Mouse (Mus musculus): ENCODE measurements around the gene Keap1. TPM values are rescaled to one million over a fixed set of nuclear protein-coding genes. Genes with fewer than 3 reads are reported as not detected.
A peak's percentile ranks its signal among the peaks of the same experiment; 100 is the strongest.
"Not testable (repeated sequence)": the region's sequence is repeated elsewhere in the genome, so short reads cannot be mapped to it uniquely, and the experiment has no call there.

The Keap1 gene
- total RNA-seq, 2 experiments from 2014 or later: 52.7 to 60.8 TPM

DNA sequence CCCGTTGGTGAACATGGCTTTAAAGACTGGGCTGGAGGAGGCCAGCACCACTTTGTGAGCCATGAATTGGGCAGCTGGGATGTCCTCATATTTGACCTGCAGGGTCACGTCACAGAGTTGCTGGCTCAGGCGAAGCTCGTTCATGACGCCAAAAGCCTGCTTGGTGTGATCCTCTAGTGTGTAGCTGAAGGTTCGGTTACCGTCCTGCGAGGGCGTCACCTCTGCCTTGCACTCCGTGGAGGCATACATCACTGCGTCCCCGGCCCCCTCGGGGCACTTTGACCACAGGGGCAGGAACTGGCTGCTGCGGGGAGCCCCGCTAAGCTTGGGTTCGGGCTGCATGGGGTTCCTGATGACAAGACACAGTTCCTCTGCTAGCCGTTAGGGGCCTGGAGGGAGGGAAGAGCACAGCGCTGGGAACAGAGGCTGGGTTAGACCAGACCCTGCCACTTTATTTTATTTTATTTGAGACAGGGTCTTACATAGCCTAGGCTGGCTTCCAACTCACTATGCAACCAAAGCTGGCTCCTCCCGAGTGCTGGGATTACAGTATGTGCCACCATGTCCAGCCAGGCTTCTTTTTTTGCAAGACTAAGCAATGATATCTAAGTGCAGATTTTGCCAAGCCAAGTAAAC, 1.7 kb downstream of the Keap1 start:
- intact Hi-C loops (cut with DNase I): loop anchor here (2.0 kb wide), 1 partner anchor 27 kb away; the partner anchor contains the start of gene Atg4d
- peak in 1 of 2 experiments; percentile 33 for DNase-seq (ENCODE audit: low spot score in 2 of 2)

DNA sequence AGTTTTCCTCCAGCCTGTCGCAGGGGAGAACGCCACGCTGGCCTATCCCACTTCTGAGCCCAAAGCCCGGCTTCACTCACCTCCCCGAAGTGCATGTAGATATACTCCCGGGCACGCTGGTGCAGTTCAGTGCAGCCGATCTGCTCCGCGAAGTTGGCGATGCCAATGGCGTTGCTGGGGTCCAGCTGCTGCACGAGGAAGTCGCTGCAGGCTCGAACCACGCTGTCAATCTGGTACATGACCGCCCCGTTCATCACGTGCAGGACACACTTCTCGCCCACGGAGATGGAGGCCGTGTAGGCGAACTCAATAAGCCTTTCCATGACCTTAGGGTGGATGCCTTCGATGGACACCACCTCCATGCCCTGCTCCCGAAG, 2.2 kb downstream of the Keap1 start:
- intact Hi-C loops (cut with DNase I): no loop called here
- DNase-seq (ENCODE audit: low spot score in 2 of 2): no peak

DNA sequence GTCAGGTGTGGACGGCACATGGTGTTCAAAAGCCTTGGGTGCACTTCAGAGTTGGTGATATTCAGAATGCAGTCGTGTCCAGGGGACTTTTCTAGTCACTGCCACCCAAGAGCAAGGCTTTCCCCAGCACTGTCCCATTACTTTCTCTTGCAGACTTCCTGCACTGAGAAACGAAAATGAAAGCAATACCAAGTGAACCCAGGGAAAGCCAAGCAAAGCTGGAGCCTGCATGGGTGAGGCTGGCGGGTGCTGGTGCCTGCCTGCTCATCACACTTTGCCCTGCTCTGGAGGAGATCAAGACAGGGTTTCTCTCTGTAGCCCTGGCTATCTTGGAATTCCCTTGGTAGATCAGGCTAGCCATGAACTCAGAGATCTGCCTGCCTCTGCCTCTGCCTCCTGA, 3.8 kb downstream of the Keap1 start:
- intact Hi-C loops (cut with DNase I): no loop called here
- DNase-seq (ENCODE audit: low spot score in 2 of 2): no peak

DNA sequence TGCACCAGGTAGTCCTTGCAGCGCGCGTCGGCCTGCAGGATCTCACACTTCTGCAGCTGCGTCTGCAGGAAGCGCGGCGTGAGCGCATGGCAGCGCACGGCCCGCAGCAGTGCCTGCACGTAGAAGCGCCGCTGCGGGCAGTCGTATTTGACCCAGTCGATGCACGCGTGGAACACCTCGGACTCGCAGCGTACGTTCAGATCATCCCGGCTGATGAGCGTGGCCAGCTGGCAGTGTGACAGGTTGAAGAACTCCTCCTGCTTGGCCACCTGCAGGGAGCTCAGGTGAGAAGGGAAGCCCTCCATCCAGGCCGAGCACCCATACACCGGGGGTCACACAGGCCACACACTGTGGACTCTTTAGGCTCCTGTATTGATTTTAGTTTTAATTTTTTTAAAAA, 5.4 kb downstream of the Keap1 start:
- no peak for DNase-seq (ENCODE audit: low spot score in 2 of 2)
- intact Hi-C loops (cut with DNase I): no loop called here

DNA sequence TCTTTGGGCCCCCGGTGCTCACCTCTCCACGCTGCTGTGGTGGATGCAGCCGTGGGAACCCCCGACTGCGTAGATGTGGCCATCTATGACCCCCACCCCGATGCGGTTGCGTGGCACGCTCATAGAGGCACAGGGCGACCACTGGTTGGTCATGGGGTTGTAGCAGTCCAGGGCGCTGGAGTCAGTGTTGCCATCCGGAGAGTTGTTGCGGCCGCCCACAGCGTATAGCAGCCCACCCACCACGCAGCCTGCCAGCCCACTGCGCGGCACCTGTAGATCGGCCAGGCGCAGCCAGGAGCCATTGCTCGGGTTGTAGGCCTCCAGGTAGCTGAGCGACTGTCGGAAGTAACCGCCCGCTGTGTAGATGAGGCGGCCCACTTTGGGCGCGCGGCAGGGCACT, 5.8 kb downstream of the Keap1 start:
- DNase-seq (ENCODE audit: low spot score in 2 of 2): no peak
- intact Hi-C loops (cut with DNase I): no loop called here

DNA sequence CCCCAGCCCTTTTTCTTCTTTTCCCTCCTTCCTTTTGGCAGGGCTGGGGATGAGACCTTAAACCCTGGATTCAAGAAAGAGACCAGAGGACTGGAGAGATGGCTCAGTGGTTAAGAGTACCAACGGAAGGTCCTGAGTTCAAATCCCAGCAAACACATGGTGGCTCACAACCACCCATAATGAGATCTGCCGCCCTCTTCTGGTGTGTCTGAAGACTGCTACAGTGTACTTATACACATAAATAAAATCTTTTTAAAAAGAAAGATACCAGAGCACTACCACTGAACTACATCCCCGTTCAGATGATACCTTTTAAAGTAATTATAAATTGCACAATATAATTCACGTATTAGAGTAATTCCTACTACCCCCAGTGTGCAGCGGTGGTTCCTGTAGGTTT, 6.3 kb downstream of the Keap1 start:
- intact Hi-C loops (cut with DNase I): no loop called here
- no peak for DNase-seq (ENCODE audit: low spot score in 2 of 2)

DNA sequence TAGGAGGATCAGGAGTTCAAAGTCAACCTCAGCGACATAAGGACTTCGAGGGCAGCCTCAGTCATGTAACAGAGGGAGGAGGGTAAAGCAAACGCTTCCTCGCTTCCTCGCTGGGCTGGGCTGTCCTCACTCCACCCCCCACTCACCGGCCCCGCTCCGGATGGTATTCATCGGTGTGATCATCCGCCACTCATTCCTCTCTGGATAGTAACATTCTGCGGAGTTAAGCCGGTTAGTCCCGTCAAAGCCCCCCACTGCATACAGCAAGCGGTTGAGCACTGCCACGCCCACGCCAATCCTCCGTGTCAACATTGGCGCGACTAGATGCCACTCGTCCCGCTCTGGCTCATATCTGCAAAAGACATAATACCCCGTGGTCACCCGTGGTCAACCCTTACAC, 7.6 kb downstream of the Keap1 start:
- intact Hi-C loops (cut with DNase I): no loop called here
- DNase-seq (ENCODE audit: low spot score in 2 of 2): no peak

DNA sequence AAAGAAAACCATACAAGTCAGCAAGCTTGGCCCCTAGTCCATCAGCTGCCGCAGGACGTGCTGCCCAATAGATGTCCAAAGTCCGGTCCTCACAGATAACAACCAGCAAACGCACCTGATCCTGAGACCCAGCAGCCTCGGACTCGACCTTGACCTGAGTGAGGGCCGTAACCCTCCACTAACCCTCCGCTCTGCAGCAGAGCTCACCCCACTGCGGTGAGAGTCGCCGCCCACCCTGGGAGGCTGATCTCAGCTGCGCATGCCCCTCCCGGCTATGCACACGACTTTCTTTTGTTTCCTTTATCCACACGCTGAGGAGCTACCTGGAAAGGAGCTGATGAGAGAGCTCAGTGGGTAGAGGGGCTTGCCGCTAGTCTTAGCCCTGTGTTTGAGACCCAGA, 11.8 kb downstream of the Keap1 start:
- DNase-seq (ENCODE audit: low spot score in 2 of 2): no peak
- intact Hi-C loops (cut with DNase I): no loop called here

DNA sequence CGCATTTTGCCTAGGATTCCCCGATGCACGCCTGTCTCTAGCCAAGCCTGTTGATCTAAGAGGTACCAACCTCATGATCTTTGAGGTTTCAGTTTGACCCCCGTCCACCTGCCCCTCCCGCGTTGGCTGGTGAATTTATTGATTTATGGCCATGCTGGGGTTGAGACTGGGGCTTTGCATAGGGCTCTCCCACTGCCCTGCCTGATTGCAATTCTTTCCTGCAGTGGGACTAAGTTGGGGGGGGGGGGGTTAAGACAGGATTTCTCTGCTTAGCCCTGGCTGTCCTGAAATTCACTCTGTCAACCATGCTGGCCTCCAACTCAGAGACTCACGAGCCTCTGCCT, 13.8 kb downstream of the Keap1 start:
- DNase-seq (ENCODE audit: low spot score in 2 of 2): no peak
- intact Hi-C loops (cut with DNase I): no loop called here

DNA sequence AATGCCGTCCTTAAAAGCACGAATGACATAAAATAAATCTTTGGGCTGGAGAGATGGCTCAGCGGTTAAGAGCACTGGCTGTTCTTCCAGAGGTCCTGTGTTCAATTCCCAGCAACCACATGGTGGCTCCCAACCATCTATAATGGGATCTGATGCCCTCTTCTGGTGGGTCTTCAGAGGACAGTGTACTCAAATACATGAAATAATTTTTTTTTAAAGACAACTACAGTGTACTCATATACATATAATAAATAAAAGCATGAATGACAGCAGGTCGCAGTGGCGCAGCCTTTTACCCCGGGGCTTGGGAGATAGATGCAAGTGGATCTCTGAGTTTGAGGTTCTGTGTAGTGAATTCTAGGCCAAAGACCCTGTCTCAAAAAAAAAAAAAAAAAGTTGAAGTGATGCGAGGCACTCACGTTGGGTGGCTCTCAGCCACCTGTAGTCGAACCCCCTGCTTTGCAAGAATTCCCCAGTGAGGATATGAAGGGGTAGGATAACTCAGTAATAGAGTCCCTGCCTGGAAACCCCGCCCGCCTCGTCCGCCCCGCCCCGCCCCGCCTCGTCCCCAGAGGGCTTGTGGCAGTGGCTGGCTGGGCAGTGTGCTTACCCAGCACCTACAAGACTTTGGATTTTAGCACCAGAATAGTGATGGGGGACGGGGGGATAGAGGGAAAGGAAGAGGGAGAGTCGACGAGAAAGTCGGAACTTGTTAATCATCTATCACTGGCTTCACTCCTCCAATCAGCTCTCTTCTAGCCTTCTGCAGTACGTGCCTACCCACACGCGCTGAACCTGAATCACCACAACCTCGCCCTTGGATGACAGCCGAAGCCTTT, 14.4 kb downstream of the Keap1 start:
- intact Hi-C loops (cut with DNase I): no loop called here

DNA sequence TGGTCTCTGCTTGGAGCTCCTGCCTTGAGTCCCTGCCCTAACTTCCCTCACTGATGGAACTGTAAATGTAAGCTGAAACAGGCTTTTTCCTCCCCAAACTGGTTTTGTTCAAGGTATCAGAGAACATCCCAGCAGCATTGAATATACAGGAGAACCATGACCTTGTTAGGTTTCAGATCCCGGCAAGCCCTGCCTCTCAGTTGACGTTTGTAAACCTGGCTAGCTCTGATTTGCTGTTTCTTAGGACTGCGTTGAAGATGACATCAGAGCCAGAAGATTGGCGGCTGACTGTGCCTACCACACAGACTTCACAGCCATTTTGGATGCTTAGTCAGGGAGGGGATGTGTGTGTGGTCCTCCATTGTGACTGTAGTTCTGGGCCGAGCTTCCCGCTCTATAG, 15.3 kb downstream of the Keap1 start:
- no peak for DNase-seq (ENCODE audit: low spot score in 2 of 2)
- intact Hi-C loops (cut with DNase I): no loop called here

More for the DNA sequence above, 14.4 kb downstream of the Keap1 start:
- no peak for DNase-seq (ENCODE audit: low spot score in 2 of 2)

DNA sequence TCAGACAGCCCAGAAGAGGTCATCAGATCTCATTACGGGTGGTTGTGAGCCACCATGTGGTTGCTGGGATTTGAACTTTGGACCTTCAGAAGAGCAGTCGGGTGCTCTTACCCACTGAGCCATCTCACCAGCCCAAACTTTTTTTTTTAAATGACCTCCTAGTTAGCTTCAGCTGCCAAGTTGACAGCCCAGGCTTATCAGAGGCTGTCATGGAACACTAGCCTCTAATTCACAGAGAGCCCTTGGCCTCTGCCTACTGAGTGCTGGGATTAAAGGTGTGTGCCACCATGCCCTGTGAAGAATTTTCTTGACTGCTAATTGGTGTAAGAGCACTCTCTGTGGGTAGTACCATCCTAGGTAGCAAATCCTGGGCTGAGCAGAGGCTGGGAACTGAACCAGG, 15.7 kb downstream of the Keap1 start:
- intact Hi-C loops (cut with DNase I); DNase-seq (ENCODE audit: low spot score in 2 of 2): not testable (repeated sequence)

DNA sequence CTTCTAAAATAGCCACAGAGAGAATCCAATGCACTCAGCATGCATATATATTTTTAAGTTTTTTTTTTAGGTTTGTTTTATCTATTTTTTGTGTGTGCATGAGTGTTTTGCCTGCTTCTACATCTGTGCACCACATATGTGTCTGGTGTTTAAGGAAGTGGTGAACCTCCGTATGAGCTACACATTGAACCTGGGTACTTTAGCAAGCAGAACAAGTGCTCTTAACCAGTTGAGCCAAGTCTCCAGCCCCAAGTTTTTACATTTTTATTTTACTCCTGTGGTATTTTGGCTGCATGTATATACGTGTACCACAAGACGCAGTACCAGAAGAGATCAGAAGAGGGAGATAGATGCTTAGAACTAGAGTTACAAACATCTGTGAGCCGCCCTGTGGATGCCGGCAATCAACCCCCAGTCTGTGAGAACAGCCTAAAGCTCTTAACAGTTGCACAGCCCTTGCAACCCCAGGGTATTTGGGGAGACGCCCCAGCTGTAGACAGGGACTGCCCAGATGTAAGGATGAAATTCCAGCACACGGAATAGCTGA, 17.7 kb downstream of the Keap1 start:
- no peak for DNase-seq (ENCODE audit: low spot score in 2 of 2)
- intact Hi-C loops (cut with DNase I): no loop called here

DNA sequence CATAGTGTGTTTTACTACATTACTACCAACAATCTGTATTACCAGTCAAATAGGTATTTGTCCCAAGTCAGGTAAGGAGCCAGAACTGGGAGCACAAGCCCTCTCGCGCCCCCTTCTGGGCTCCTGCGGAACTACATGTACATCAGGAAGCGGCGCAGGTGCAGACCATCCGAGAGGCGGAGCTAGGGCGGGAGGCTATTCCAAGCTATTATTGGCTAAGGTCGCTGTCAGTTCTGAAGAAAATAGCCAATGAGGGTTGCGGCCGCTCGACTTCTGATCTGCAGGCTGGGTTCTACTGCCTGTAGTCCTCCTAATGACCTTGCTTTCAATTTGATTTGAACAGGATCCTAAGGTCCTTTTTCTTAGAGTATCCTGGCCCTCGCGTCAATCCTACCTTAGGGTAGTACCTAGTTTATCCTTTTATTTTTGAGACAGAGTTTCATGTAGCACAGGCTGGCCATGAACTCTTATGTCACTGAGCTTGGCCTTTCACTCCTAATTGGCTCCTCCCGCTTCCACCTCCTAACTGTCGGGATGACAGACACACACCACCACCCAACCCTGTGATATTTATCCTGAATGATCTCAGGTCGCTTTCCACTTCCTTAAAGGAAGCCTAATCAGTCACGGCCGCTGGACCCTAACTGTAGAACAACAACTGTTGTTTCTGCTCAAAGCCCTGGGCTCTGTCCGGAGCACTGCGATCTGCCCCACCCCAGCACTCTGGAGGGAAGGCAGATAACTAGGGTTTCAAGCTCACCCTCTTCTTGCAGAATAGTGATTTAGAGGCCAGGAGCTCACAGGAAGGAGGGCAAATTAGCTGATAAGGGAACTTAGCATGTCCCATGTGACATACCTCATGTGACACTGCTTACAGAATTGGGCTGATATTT, 18.4 kb downstream of the Keap1 start:
- intact Hi-C loops (cut with DNase I): no loop called here
- DNase-seq (ENCODE audit: low spot score in 2 of 2): peak; percentile 87 to 89

DNA sequence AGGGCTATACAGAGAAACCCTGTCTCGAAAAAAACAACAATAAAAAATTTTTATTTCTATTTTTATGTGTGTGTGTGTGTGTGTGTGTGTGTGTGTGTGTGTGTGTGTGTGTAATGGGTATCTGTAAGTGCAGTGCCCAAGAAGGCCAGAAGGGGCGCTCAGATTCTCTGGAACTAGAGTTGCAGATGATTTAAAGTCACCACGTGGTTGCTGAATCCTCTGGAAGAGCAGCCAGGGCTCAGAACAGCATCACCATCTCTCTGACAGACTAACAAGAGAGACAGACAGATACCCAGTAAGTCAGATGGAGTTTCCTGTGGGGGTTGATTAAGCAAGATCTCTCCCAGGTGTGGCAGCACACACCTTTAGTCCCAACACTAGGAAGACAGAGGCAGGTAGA, 19.3 kb downstream of the Keap1 start:
- no peak for DNase-seq (ENCODE audit: low spot score in 2 of 2)
- intact Hi-C loops (cut with DNase I): loop anchor here (5.0 kb wide), 1 partner anchor 68 kb away; no protein-coding TSS in a partner anchor

DNA sequence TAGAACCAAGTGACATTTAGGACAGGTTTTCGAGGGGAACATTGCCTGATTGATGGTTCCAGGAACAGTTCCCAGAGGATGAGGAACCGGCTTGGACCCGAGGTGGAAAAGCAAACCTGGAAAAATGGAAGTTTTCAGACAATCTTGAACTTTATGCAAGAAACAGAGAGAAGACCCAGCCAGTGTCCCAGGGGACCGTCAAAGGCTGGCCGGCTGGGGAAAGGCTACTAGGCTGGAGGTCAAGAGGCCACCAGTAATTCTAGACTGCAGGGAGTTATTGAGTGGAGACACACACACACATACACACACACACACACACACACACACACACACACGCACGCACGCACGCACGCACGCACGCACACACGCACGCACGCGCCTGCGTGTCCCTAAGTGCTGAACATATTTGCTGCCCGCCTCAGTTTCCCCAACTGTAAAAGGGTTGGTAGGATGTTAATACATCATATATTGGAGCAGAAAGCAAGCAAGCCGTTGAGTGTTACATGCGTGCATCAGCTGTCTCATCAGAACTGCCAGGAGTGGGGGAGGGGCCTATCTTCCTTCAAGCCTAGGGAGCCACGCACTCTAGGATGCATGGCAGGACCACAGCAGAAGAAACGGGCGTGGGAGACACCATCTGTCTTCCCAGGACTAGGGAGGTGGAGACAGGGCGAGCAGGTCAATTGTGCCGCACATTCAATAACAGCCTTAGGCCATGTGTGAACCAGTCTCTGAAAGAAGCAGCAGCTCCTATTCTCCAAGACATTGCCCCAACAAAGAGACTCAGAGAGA, 22.9 kb downstream of the Keap1 start:
- intact Hi-C loops (cut with DNase I): loop anchor here (5.0 kb wide), 1 partner anchor 64 kb away; no protein-coding TSS in a partner anchor
- peak in 1 of 2 experiments; percentile 31 for DNase-seq (ENCODE audit: low spot score in 2 of 2)

DNA sequence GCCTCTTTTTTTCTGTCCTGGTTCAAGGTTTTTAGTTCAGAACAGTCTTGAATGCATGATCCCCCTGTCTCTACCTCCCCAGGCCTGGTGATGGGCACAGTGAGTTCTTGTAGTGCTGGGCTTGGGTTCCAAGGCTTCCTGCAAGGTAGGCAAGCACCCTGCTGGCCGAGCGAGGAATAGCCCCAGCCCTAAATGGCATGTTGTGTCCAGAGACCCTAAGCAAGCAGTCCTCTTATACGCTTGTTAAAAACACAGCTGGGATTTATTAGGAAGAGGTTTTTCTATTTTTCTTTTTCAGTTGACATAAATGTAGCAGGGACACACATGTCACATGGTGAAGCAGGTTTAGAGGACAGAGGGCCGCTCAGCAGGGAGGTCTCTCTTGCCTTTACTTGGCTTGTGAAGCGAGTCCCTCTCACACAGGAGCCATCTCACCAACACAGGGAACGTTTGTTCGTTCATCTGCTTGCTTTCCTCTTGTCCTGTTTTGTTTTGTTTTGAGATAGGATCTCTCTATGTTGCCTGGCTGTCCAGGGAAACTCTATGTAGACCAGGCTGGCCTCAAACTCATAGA, 25.5 kb downstream of the Keap1 start:
- intact Hi-C loops (cut with DNase I): no loop called here
- no peak for DNase-seq (ENCODE audit: low spot score in 2 of 2)

DNA sequence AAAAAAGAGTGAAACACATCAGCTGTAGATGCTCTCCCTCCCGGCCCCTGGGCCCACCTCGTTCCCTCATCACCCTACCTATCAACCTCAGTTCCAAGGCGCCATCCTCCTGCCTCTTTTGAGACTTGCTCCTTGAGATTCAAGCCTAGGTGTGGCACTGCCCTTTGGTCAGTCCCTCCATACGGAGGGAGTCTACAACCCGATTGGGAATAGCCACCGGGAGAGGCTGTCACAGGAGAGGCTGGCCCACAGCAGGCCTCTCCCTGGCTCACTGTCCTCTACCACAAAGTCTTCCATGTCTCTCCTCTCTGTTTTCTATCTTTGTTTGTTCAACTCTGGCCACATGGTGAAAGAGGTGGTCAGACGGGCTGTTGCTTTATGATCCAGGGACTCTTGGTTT, 27.5 kb downstream of the Keap1 start:
- intact Hi-C loops (cut with DNase I): no loop called here

DNA sequence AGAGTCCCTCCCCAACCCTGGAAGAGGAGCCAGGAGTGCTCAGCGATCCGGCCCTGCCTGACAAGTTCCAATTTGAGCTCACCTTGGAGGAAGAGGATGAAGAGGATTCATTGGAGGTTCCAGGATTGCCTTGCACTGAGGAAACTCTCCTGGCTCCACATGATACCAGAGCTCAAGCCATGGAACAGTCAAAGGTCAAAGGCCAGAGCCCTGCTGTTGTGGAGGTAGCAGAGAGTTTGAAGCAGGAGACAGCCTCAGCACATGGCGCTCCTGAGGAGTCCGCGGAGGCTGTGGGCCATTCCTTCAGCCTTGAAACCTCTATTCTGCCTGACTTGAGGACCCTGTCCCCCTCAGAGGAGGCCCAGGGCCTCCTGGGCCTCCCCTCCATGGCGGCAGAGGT, 28.3 kb downstream of the Keap1 start:
- no peak for DNase-seq (ENCODE audit: low spot score in 2 of 2)
- intact Hi-C loops (cut with DNase I): no loop called here

More for the DNA sequence above, 27.5 kb downstream of the Keap1 start:
- no peak for DNase-seq (ENCODE audit: low spot score in 2 of 2)

All from left cerebral cortex, postnatal 36 days (tissue).